Mouse (Mus musculus): ENCODE data around the gene Bhlha9.

- TF ChIP-seq RAD21 (IDR thresholded peaks at IDR 0.05; ENCODE audit: low read depth, low read length): no peak
- no peak for TF ChIP-seq USF2 (conservative IDR thresholded peaks at IDR 0.05; ENCODE audit: low read depth, low read length)
- TF ChIP-seq POLR2A (IDR thresholded peaks at IDR 0.05; ENCODE audit: low read depth, low read length): no peak
- TF ChIP-seq SIN3A (IDR thresholded peaks at IDR 0.05; ENCODE audit: low read length): no peak
- no peak for TF ChIP-seq UBTF (IDR thresholded peaks at IDR 0.05; ENCODE audit: low read depth, low read length)
- TF ChIP-seq SMC3 (IDR thresholded peaks at IDR 0.05; ENCODE audit: low read depth, low read length): no peak
- TF ChIP-seq CTCF (conservative IDR thresholded peaks at IDR 0.05 in 1 of 2, IDR thresholded peaks at IDR 0.05 in 1 of 2; ENCODE audit: low read depth in 2 of 2, low read length in 2 of 2): no peak
- TF ChIP-seq PAX5 (IDR thresholded peaks at IDR 0.05; ENCODE audit: low read length): no peak
- no peak for TF ChIP-seq GABPA (IDR thresholded peaks at IDR 0.05; ENCODE audit: insufficient replicate concordance, low read depth, low read length)
- TF ChIP-seq MAFK (IDR thresholded peaks at IDR 0.05; ENCODE audit: insufficient replicate concordance, low read length): no peak
- no peak for TF ChIP-seq ZC3H11A (IDR thresholded peaks at IDR 0.05; ENCODE audit: low read depth, low read length)
- TF ChIP-seq JUN (IDR thresholded peaks at IDR 0.05; ENCODE audit: insufficient read depth, low read depth, low read length): no peak
Measured at GRCm38 (mm10) chr11:76644257-76644656, 28.0 kb upstream of the Bhlha9 start.

Measured in CH12.LX (cell line).